Mouse (Mus musculus): Measurements from ENCODE around the gene Rbfox1.

Rbfox1 gene

GRCm38 (mm10) chr16:7223265-7223664 lies 1338.1 kb downstream of the Rbfox1 start:
- DNase-seq (ENCODE audit: low read depth, low spot score) = no peak

- DNase-seq (ENCODE audit: low read depth, low spot score) = no peak
Measured at GRCm38 (mm10) chr16:7226000-7226399, 1340.8 kb downstream of the Rbfox1 start.

DNA sequence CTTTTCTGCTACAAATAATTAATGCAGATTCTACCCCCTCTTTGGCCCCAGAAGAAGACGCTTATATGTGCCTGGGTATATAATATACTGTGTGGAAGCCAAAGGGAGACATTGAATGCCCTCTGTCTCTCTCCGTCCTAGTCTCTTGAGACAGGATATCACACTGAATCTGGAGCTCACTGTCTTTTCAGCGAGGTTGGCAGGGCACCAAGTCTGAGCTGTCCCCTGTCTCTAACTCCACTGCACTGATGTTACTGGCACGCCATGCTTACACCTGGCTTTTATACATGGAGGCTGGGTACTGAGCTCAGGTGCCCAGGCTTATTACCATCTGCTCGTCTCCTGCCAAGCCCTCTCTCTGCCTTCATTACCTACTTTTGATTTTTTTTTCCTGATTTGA lies 1343.1 kb downstream of the Rbfox1 start:
- no peak for DNase-seq (ENCODE audit: low read depth, low spot score)

- DNase-seq (ENCODE audit: low read depth, low spot score) = no peak
Measured at GRCm38 (mm10) chr16:7229232-7229631, 1344.1 kb downstream of the Rbfox1 start.

DNA sequence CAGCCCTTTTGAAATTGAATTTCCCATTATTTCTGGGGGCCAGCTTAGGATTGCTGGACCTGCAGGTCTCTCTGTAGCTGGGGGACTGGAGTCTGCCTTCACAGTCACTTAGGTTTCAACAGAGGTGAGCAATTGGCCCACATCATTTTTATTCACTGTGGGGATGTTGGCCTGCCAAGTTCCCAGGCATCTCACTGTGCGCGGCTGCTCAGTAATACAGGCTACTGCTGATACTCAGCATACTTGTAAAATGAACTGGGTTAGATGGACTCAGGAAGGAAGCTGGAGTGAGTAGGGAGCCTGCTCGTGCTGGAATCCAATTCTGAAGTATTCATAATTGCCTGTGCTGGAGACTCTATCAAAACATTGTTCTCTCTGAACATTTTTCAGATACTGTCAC lies 1356.5 kb downstream of the Rbfox1 start:
- DNase-seq (ENCODE audit: low read depth, low spot score) = no peak

- DNase-seq (ENCODE audit: low read depth, low spot score) = no peak
Measured at GRCm38 (mm10) chr16:7242501-7242900, 1357.3 kb downstream of the Rbfox1 start.

DNA sequence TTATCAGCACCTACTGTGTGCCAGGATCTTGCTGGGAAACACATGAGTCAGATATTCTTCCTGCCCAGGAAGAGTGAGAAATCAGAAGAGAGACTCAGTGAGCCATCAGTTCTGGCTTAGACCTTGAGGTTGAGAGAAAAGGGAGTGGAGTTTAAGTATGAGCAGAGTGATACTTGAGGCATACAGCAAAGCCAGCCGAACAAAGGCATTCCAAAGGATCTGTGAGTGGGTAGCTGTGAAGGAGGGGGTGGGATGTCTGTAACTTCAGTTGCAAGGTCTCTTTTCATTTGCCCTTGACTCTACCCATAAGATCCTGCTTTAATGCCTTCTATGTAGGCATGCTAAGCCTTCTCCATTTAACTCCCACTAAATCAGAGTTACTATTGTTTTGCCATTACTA lies 1359.2 kb downstream of the Rbfox1 start:
- DNase-seq (ENCODE audit: low read depth, low spot score) = no peak

GRCm38 (mm10) chr16:7251696-7252095 lies 1366.5 kb downstream of the Rbfox1 start:
- DNase-seq (ENCODE audit: low read depth, low spot score) = no peak

GRCm38 (mm10) chr16:7257366-7257765 lies 1372.2 kb downstream of the Rbfox1 start:
- DNase-seq (ENCODE audit: low read depth, low spot score) = no peak

- DNase-seq (ENCODE audit: low read depth, low spot score) = no peak
Measured at GRCm38 (mm10) chr16:7263261-7263660, 1378.1 kb downstream of the Rbfox1 start.

DNA sequence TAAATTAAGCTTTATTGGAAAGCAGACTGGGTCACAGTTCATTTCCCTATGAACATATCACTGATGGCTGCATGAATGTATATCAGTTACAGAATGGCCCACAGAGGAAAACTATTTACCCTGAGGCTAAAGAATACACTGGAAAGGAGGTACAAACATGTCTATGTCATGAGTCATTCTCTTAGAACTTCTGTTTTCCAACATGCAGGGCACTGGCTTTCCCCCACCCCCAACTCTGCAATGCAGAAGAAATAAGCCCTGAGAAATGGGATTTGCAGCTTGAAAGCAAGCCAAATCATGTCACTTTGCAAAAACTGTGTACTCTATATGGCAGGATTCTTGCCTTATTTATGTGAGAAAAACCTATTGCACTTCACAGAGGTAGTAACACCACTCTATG lies 1380.6 kb downstream of the Rbfox1 start:
- no peak for DNase-seq (ENCODE audit: low read depth, low spot score)

GRCm38 (mm10) chr16:7275501-7275900 lies 1390.3 kb downstream of the Rbfox1 start:
- DNase-seq (ENCODE audit: low read depth, low spot score) = no peak

- no peak for DNase-seq (ENCODE audit: low read depth, low spot score)
Measured at GRCm38 (mm10) chr16:7275901-7276300, 1390.7 kb downstream of the Rbfox1 start.

DNA sequence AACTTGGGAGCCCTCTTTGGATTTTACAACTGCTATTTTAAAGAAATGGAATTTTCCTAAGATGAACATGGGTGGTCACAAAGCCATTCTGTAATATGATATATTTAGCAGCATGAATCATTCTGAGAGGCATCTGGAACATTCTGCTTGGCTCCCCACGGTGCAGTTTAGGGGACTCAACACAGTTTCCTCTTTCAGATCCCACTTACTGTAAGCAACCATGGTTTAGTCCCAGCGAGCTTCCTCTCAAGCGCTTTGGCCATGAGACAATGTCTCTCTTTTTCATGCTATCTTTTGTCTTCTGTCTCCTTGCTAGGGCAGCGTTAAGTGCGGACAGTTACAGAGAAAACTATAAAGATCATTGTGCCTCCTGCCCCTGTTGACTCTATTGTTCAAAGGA lies 1394.4 kb downstream of the Rbfox1 start:
- no peak for DNase-seq (ENCODE audit: low read depth, low spot score)

DNA sequence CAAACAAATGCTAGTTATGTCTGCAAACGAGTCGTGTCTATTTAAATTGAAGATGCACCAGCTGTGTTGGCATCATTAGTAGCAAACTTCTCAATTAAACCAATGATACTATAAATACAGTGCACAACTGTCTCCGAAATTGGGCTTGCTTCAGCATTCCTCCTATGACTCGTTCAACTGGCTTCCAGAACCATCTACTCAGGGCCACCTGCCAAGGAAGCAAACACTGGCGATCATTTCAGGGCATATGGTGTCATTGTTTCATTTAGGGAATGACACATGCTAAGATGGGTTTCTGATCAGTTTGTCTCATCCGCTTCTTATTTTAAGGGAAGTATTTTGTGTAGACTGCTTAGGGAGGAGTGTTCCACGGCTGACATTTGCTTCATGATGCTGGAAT lies 1397.1 kb downstream of the Rbfox1 start:
- DNase-seq (ENCODE audit: low read depth, low spot score) = no peak

DNA sequence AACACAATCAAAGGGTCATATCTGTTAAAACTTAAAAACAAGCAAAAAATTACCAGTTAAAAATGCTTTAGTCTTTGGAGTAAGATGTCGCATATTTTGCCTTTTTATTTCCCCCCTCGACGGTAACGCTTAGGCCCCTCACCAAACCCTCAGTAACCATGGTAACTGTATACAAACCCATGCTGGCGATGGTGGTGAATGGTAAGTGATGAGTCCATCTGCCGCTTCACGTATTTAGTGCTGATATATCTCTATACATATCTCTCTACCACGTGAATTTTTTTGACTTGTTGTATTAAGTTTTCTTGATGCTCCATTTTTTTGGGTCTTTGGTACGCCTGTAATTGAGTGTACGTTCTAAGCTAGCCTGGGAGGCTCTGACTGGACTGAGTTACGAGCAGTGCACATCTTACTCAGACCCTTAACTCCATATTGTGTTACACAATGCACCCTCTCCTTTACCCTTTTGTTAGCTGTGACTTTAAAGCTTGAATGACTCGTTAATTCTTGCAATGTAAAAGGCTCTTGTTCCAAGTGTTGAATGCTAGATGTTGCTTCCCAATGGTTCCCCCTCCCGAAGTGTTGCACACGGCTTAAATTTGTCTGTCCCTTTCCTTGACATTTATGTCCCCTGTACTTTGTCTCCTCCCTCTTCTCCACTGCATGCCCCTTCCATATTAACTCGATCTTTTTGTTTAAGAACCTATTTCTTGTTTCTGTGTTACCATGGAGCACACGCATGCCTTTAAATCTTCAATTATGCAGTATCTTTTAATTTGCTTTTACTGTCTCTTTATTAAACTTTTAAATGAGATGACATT lies 1408.0 kb downstream of the Rbfox1 start:
- DNase-seq (ENCODE audit: low read depth, low spot score) = no peak

- no peak for DNase-seq (ENCODE audit: low read depth, low spot score)
Measured at GRCm38 (mm10) chr16:7302416-7302815, 1417.3 kb downstream of the Rbfox1 start.

- no peak for DNase-seq (ENCODE audit: low read depth, low spot score)
Measured at GRCm38 (mm10) chr16:7329196-7329595, 1444.0 kb downstream of the Rbfox1 start.

GRCm38 (mm10) chr16:7341186-7341585 lies 1456.0 kb downstream of the Rbfox1 start:
- no peak for DNase-seq (ENCODE audit: low read depth, low spot score)

GRCm38 (mm10) chr16:7345298-7345697 lies 1460.1 kb downstream of the Rbfox1 start:
- no peak for DNase-seq (ENCODE audit: low read depth, low spot score)

DNA sequence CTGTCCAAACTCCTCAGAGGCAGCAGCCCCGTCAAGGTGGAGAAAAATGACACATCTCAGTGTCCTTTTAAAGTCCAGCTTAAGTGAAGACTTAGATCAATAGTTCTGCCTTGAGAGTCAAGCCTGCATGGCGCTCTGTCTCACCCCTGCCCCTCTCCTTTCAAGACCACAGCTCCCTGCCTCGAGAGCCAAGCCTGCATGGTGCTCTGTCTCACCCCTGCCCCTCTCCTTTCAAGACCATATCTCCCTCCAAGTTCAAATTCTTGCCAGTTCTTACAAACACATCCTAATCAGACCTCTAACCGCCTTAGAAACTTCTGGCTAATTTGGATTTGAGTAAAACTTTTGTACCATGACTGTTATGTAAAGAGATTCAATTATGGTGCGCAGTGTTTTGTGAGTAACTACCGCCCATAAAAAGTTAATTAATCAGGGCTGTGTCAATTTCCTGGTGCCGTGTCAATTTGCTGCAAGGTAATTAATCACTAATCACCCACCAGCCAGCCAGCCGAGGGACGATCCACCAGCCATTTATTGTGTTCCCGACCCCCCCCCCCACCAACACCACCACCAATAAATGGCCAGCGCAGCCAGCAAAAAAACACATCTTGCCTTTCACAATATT lies 1461.0 kb downstream of the Rbfox1 start:
- no peak for DNase-seq (ENCODE audit: low read depth, low spot score)

DNA sequence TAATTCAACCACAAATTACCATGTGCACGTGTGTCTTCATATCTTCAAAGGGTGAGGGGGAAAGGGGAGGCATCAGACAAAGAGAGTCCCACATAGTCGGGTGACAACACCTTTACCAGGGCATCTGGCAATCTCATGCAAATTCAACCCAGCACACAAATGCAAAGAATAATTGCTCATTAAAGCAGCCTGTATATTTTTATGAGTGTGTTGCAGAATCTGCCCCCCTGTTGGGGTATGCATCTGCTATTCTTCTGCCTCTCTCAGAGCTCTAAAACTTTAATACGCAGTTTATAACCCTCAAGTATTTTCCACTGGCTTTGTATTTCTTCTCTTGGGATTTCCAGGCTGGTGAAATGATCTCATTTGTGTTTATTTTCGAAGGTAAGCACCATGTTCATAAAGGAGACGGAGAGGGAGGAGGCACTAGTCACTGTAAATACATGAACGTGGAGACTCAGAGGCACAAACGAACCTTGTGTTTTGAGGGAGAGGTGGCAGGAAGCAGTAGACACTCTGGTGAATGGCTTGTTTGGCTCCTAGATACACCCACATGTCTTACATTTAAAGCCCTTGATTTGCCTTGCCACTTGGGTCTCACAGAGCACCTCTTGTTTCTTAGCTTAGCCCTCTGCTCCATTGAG lies 1462.5 kb downstream of the Rbfox1 start:
- no peak for DNase-seq (ENCODE audit: low read depth, low spot score)

DNA sequence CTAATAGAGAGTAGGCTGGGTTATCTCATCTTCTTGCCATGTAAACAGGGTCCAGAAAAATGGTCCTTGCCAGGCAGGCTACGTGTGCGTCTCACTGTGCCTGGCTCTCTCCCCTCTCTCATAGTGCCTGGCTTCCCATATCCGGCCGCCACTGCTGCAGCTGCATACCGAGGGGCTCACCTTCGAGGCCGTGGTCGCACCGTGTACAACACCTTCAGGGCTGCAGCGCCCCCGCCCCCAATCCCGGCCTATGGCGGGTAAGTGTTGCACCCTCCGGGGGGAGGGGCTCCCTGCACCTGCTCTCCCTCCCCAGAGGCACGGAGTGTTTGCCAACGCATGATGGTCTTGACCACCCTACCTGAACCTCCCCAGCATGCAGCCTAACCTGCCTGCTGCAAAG lies 1467.7 kb downstream of the Rbfox1 start:
- DNase-seq (ENCODE audit: low read depth, low spot score) = no peak
